Mouse (Mus musculus): Measurements from ENCODE around the gene Adam17. TPM values are rescaled to one million over a fixed set of nuclear protein-coding genes. Genes with fewer than 3 reads are reported as not detected.
A peak's percentile ranks its signal among the peaks of the same experiment; 100 is the strongest.

Adam17 gene
- total and polyA plus RNA-seq, 2 experiments = 10.5 to 14.7 TPM

GRCm38 (mm10) chr12:21315923-21316868, 57.2 kb downstream of the Adam17 start, which contains the start of gene Iah1:
Iah1 (plus strand) TSS chr12:21316389.
- no peak for TF ChIP-seq CTCF (IDR thresholded peaks at IDR 0.05; ENCODE audit: low read depth, low read length)
- TF ChIP-seq POLR2A (IDR thresholded peaks at IDR 0.05; ENCODE audit: extremely low read depth, insufficient read depth, low read length) = peak; percentile 89
- no peaks in the 10 kb centered on the region for H3K27me3 ChIP-seq (ENCODE audit: control insufficient read depth, insufficient read depth, low read length)
- peak; percentile 79 for DNase-seq (ENCODE audit: extremely low read depth, low read depth, low spot score)
- peaks cover 20% of the 10 kb centered on the region for H3K4me1 ChIP-seq (ENCODE audit: control insufficient read depth, insufficient read depth, low read length)
- H3K4me3 ChIP-seq (ENCODE audit: insufficient read depth, low read depth, low read length) = peak within 1 kb of the TSS; percentile 65
- WGBS = 2% methylated on average over 59 of the region's 59 CpGs
- no peaks in the 10 kb centered on the region for H3K79me2 ChIP-seq (ENCODE audit: control insufficient read depth, insufficient read depth, low read length)
- H3K36me3 ChIP-seq (ENCODE audit: control insufficient read depth, insufficient read depth, low read length) = peaks cover 15% of the 10 kb centered on the region
- peak within 1 kb of the TSS; percentile 81 for H3K9ac ChIP-seq (ENCODE audit: low read depth, low read length)
- H3K27ac ChIP-seq (replicated peaks; ENCODE audit: insufficient read depth, low read depth, low read length) = peak within 1 kb of the TSS; percentile 69

- DNase-seq (ENCODE audit: extremely low read depth, low read depth, low spot score) = no peak
- H3K79me2 ChIP-seq (ENCODE audit: control insufficient read depth, insufficient read depth, low read length) = no peaks in the 10 kb centered on the region
- no peak overlapping the region for H3K9ac ChIP-seq (ENCODE audit: low read depth, low read length)
- no peak overlapping the region for H3K27ac ChIP-seq (replicated peaks; ENCODE audit: insufficient read depth, low read depth, low read length)
- peaks cover 1% of the 10 kb centered on the region; the same call in 1 of the 2 replicates for H3K4me1 ChIP-seq (ENCODE audit: control insufficient read depth, insufficient read depth, low read length)
- peaks cover 25% of the 10 kb centered on the region for H3K36me3 ChIP-seq (ENCODE audit: control insufficient read depth, insufficient read depth, low read length)
- no peaks in the 10 kb centered on the region for H3K27me3 ChIP-seq (ENCODE audit: control insufficient read depth, insufficient read depth, low read length)
- no peak overlapping the region for H3K4me3 ChIP-seq (ENCODE audit: insufficient read depth, low read depth, low read length)
- 96% methylated on average over 5 of the region's 5 CpGs for WGBS
- TF ChIP-seq CTCF (IDR thresholded peaks at IDR 0.05; ENCODE audit: low read depth, low read length) (no peak), POLR2A (IDR thresholded peaks at IDR 0.05; ENCODE audit: extremely low read depth, insufficient read depth, low read length) (no peak)
These were observed 61.2 kb downstream of the Adam17 start for GRCm38 (mm10) chr12:21312201-21312600.

GRCm38 (mm10) chr12:21306721-21307120, 66.7 kb downstream of the Adam17 start:
- peaks cover 6% of the 10 kb centered on the region; the same call in 1 of the 2 replicates for H3K4me1 ChIP-seq (ENCODE audit: control insufficient read depth, insufficient read depth, low read length)
- no peaks in the 10 kb centered on the region for H3K27me3 ChIP-seq (ENCODE audit: control insufficient read depth, insufficient read depth, low read length)
- H3K27ac ChIP-seq (replicated peaks; ENCODE audit: insufficient read depth, low read depth, low read length) = no peak overlapping the region
- DNase-seq (ENCODE audit: extremely low read depth, low read depth, low spot score) = no peak
- H3K9ac ChIP-seq (ENCODE audit: low read depth, low read length) = no peak overlapping the region
- 90% methylated on average over 4 of the region's 4 CpGs for WGBS
- no peak for TF ChIP-seq CTCF (IDR thresholded peaks at IDR 0.05; ENCODE audit: low read depth, low read length)
- TF ChIP-seq POLR2A (IDR thresholded peaks at IDR 0.05; ENCODE audit: extremely low read depth, insufficient read depth, low read length) = no peak
- H3K36me3 ChIP-seq (ENCODE audit: control insufficient read depth, insufficient read depth, low read length) = peaks cover 24% of the 10 kb centered on the region
- no peak overlapping the region for H3K4me3 ChIP-seq (ENCODE audit: insufficient read depth, low read depth, low read length)
- no peaks in the 10 kb centered on the region for H3K79me2 ChIP-seq (ENCODE audit: control insufficient read depth, insufficient read depth, low read length)

- WGBS = 90% methylated on average over 4 of the region's 4 CpGs
- peaks cover 23% of the 10 kb centered on the region for H3K36me3 ChIP-seq (ENCODE audit: control insufficient read depth, insufficient read depth, low read length)
- no peak for DNase-seq (ENCODE audit: extremely low read depth, low read depth, low spot score)
These were observed 67.7 kb downstream of the Adam17 start for GRCm38 (mm10) chr12:21305741-21306140.

GRCm38 (mm10) chr12:21302361-21302783, 71.1 kb downstream of the Adam17 start:
- peaks cover 6% of the 10 kb centered on the region; the same call in 1 of the 2 replicates for H3K4me1 ChIP-seq (ENCODE audit: control insufficient read depth, insufficient read depth, low read length)
- no peaks in the 10 kb centered on the region for H3K27me3 ChIP-seq (ENCODE audit: control insufficient read depth, insufficient read depth, low read length)
- peak overlapping the region; percentile 14; the same call in 1 of the 2 replicates for H3K27ac ChIP-seq (replicated peaks; ENCODE audit: insufficient read depth, low read depth, low read length)
- TF ChIP-seq CTCF (IDR thresholded peaks at IDR 0.05; ENCODE audit: low read depth, low read length) (0 out of 2 replicates have a peak, but pooled peaks have one; percentile 1), POLR2A (IDR thresholded peaks at IDR 0.05; ENCODE audit: extremely low read depth, insufficient read depth, low read length) (no peak)
- DNase-seq (ENCODE audit: extremely low read depth, low read depth, low spot score) = peak; percentile 78
- H3K9ac ChIP-seq (ENCODE audit: low read depth, low read length) = no peak overlapping the region
- H3K79me2 ChIP-seq (ENCODE audit: control insufficient read depth, insufficient read depth, low read length) = no peaks in the 10 kb centered on the region
- H3K4me3 ChIP-seq (ENCODE audit: insufficient read depth, low read depth, low read length) = no peak overlapping the region
- WGBS = 26% methylated on average over 5 of the region's 5 CpGs
- peaks cover 21% of the 10 kb centered on the region for H3K36me3 ChIP-seq (ENCODE audit: control insufficient read depth, insufficient read depth, low read length)

More at GRCm38 (mm10) chr12:21305741-21306140, 67.7 kb downstream of the Adam17 start:
- TF ChIP-seq CTCF (IDR thresholded peaks at IDR 0.05; ENCODE audit: low read depth, low read length) (no peak), POLR2A (IDR thresholded peaks at IDR 0.05; ENCODE audit: extremely low read depth, insufficient read depth, low read length) (no peak)
- Histone ChIP-seq H3K27ac (replicated peaks; ENCODE audit: insufficient read depth, low read depth, low read length) (no peak overlapping the region), H3K27me3 (ENCODE audit: control insufficient read depth, insufficient read depth, low read length) (no peaks in the 10 kb centered on the region), H3K79me2 (ENCODE audit: control insufficient read depth, insufficient read depth, low read length) (no peaks in the 10 kb centered on the region), H3K4me1 (ENCODE audit: control insufficient read depth, insufficient read depth, low read length) (peaks cover 6% of the 10 kb centered on the region; the same call in 1 of the 2 replicates), H3K4me3 (ENCODE audit: insufficient read depth, low read depth, low read length) (no peak overlapping the region), H3K9ac (ENCODE audit: low read depth, low read length) (no peak overlapping the region)
